Mouse (Mus musculus): ENCODE measurements around the gene Cd8b1. TPM values are rescaled to one million over a fixed set of nuclear protein-coding genes. Genes with fewer than 3 reads are reported as not detected.
"Not testable (repeated sequence)": the region's sequence is repeated elsewhere in the genome, so short reads cannot be mapped to it uniquely, and the experiment has no call there.

The Cd8b1 gene
- under 1 TPM in 1 of 2 experiments, not detected in 1; 0.37 TPM for total RNA-seq (2021)
- long read RNA-seq, experiment 1: 0 reads
- long read RNA-seq, experiment 2: 0 reads

GRCm38 (mm10) chr6:71322491-71322921 is at the start of gene Cd8b1:
Gene Cd8b1, plus strand, starts transcription at chr6:71322788.
- DNase-seq (ENCODE audit: low spot score in 2 of 2): no peak

GRCm38 (mm10) chr6:71273715-71274114 is 48.9 kb upstream of the Cd8b1 start:
- DNase-seq (ENCODE audit: low spot score in 2 of 2): no peak

GRCm38 (mm10) chr6:71274621-71275020 is 48.0 kb upstream of the Cd8b1 start:
- no peak for DNase-seq (ENCODE audit: low spot score in 2 of 2)

GRCm38 (mm10) chr6:71279418-71279817 is 43.2 kb upstream of the Cd8b1 start:
- no peak for DNase-seq (ENCODE audit: low spot score in 2 of 2)

GRCm38 (mm10) chr6:71293509-71293908 is 29.1 kb upstream of the Cd8b1 start:
- DNase-seq (ENCODE audit: low spot score in 2 of 2): no peak

- no peak for DNase-seq (ENCODE audit: low spot score in 2 of 2)
Measured at GRCm38 (mm10) chr6:71295303-71295702, 27.3 kb upstream of the Cd8b1 start.

GRCm38 (mm10) chr6:71298051-71298450 is 24.5 kb upstream of the Cd8b1 start:
- DNase-seq (ENCODE audit: low spot score in 2 of 2): no peak

- no peak for DNase-seq (ENCODE audit: low spot score in 2 of 2)
Measured at GRCm38 (mm10) chr6:71298751-71299150, 23.8 kb upstream of the Cd8b1 start.

GRCm38 (mm10) chr6:71302097-71302731 is 20.4 kb upstream of the Cd8b1 start:
- no peak for DNase-seq (ENCODE audit: low spot score in 2 of 2)

- DNase-seq (ENCODE audit: low spot score in 2 of 2): no peak
Measured at GRCm38 (mm10) chr6:71307486-71307885, 15.1 kb upstream of the Cd8b1 start.

GRCm38 (mm10) chr6:71321826-71322283 is 733 bp upstream of the Cd8b1 start, which contains the start of gene Smyd1:
Gene Smyd1, minus strand, starts transcription at chr6:71322233.
- DNase-seq (ENCODE audit: low spot score in 2 of 2): no peak

- DNase-seq (ENCODE audit: low spot score in 2 of 2): no peak
Measured at GRCm38 (mm10) chr6:71324816-71325215, 2.2 kb downstream of the Cd8b1 start.

- DNase-seq (ENCODE audit: low spot score in 2 of 2): no peak
Measured at GRCm38 (mm10) chr6:71329881-71330280, 7.3 kb downstream of the Cd8b1 start.

- no peak for DNase-seq (ENCODE audit: low spot score in 2 of 2)
Measured at GRCm38 (mm10) chr6:71330486-71330885, 7.9 kb downstream of the Cd8b1 start.

GRCm38 (mm10) chr6:71331491-71331890 is 8.9 kb downstream of the Cd8b1 start:
- DNase-seq (ENCODE audit: low spot score in 2 of 2): not testable (repeated sequence)

- DNase-seq (ENCODE audit: low spot score in 2 of 2): no peak
Measured at GRCm38 (mm10) chr6:71332236-71332965, 9.8 kb downstream of the Cd8b1 start.

GRCm38 (mm10) chr6:71333031-71333430 is 10.4 kb downstream of the Cd8b1 start:
- no peak for DNase-seq (ENCODE audit: low spot score in 2 of 2)

- no peak for DNase-seq (ENCODE audit: low spot score in 2 of 2)
Measured at GRCm38 (mm10) chr6:71333578-71334273, 11.1 kb downstream of the Cd8b1 start.

GRCm38 (mm10) chr6:71337666-71338065 is 15.1 kb downstream of the Cd8b1 start:
- DNase-seq (ENCODE audit: low spot score in 2 of 2): no peak

GRCm38 (mm10) chr6:71338941-71339340 is 16.4 kb downstream of the Cd8b1 start:
- DNase-seq (ENCODE audit: low spot score in 2 of 2): no peak

GRCm38 (mm10) chr6:71339351-71339750 is 16.8 kb downstream of the Cd8b1 start:
- no peak for DNase-seq (ENCODE audit: low spot score in 2 of 2)

- no peak for DNase-seq (ENCODE audit: low spot score in 2 of 2)
Measured at GRCm38 (mm10) chr6:71341179-71341578, 18.6 kb downstream of the Cd8b1 start.

All from gastrocnemius, postnatal 4 days (tissue).